Mouse (Mus musculus): ENCODE data around the gene Ogn. TPM values are rescaled to one million over a fixed set of nuclear protein-coding genes. Genes with fewer than 3 reads are reported as not detected.
"Not testable (repeated sequence)": the region's sequence is repeated elsewhere in the genome, so short reads cannot be mapped to it uniquely, and the experiment has no call there.

Ogn gene
- polyA plus RNA-seq, 2 experiments, result 135 to 276 TPM

GRCm38 (mm10) chr13:49581541-49582530 lies 26.0 kb upstream of the Ogn start, which contains the start of gene Omd:
TSS of gene Omd (plus strand) at chr13:49582462.
- H3K4me2 ChIP-seq (replicated peaks; ENCODE audit: low read depth, low read length, severe bottlenecking), result 0 out of 2 replicates have a peak within 1 kb of the TSS, but pooled peaks have one; percentile 0
- H3K36me3 ChIP-seq (ENCODE audit: control insufficient read depth, insufficient read depth, low read length), result no peaks in the 10 kb centered on the region

GRCm38 (mm10) chr13:49583859-49584258 lies 24.0 kb upstream of the Ogn start:
- DNase-seq (ENCODE audit: low spot score), result no peak
- no peak for ATAC-seq (ENCODE audit: low FRiP score, low read depth)
- Histone ChIP-seq H3K9ac (ENCODE audit: low read depth, low read length, severe bottlenecking) (no peak overlapping the region), H3K4me2 (replicated peaks; ENCODE audit: low read depth, low read length, severe bottlenecking) (no peak overlapping the region), H3K36me3 (ENCODE audit: control insufficient read depth, insufficient read depth, low read length) (no peaks in the 10 kb centered on the region), H3K27ac (replicated peaks; ENCODE audit: low read depth, low read length) (peak overlapping the region; percentile 59), H3K9me3 (ENCODE audit: control insufficient read depth, low read length) (no peaks in the 10 kb centered on the region), H3K4me1 (ENCODE audit: control insufficient read depth, insufficient read depth, low read length) (peaks cover 12% of the 10 kb centered on the region), H3K4me3 (replicated peaks; ENCODE audit: low read length) (no peak overlapping the region), H3K27me3 (ENCODE audit: control insufficient read depth, insufficient read depth, low read length) (no peaks in the 10 kb centered on the region)
- TF ChIP-seq POLR2A (IDR thresholded peaks at IDR 0.05; ENCODE audit: borderline replicate concordance, extremely low read depth, insufficient read depth, insufficient read length), result no peak

More at GRCm38 (mm10) chr13:49581541-49582530, 26.0 kb upstream of the Ogn start, which contains the start of gene Omd:
- 19% methylated on average over 8 of the region's 8 CpGs for WGBS
- Histone ChIP-seq H3K27ac (replicated peaks; ENCODE audit: low read depth, low read length) (peak within 1 kb of the TSS; percentile 89), H3K4me1 (ENCODE audit: control insufficient read depth, insufficient read depth, low read length) (peaks cover 12% of the 10 kb centered on the region), H3K4me3 (replicated peaks; ENCODE audit: low read length) (no peak within 1 kb of the TSS), H3K9me3 (ENCODE audit: control insufficient read depth, low read length) (no peaks in the 10 kb centered on the region), H3K27me3 (ENCODE audit: control insufficient read depth, insufficient read depth, low read length) (no peaks in the 10 kb centered on the region), H3K9ac (ENCODE audit: low read depth, low read length, severe bottlenecking) (no peak within 1 kb of the TSS)
- DNase-seq (ENCODE audit: low spot score), result peak; percentile 94
- peak; percentile 87 for ATAC-seq (ENCODE audit: low FRiP score, low read depth)
- no peak for TF ChIP-seq POLR2A (IDR thresholded peaks at IDR 0.05; ENCODE audit: borderline replicate concordance, extremely low read depth, insufficient read depth, insufficient read length)

GRCm38 (mm10) chr13:49584307-49585005 lies 23.4 kb upstream of the Ogn start:
- H3K4me2 ChIP-seq (replicated peaks; ENCODE audit: low read depth, low read length, severe bottlenecking), result no peak overlapping the region
- peak; percentile 89 for DNase-seq (ENCODE audit: low spot score)
- no peaks in the 10 kb centered on the region for H3K9me3 ChIP-seq (ENCODE audit: control insufficient read depth, low read length)
- TF ChIP-seq POLR2A (IDR thresholded peaks at IDR 0.05; ENCODE audit: borderline replicate concordance, extremely low read depth, insufficient read depth, insufficient read length), result no peak
- peaks cover 12% of the 10 kb centered on the region for H3K4me1 ChIP-seq (ENCODE audit: control insufficient read depth, insufficient read depth, low read length)
- H3K36me3 ChIP-seq (ENCODE audit: control insufficient read depth, insufficient read depth, low read length), result no peaks in the 10 kb centered on the region
- H3K27ac ChIP-seq (replicated peaks; ENCODE audit: low read depth, low read length), result peak overlapping the region; percentile 63
- no peak overlapping the region for H3K9ac ChIP-seq (ENCODE audit: low read depth, low read length, severe bottlenecking)
- no peak overlapping the region for H3K4me3 ChIP-seq (replicated peaks; ENCODE audit: low read length)
- H3K27me3 ChIP-seq (ENCODE audit: control insufficient read depth, insufficient read depth, low read length), result no peaks in the 10 kb centered on the region
- peak; percentile 51; the same call in 1 of the 2 replicates for ATAC-seq (ENCODE audit: low FRiP score, low read depth)
- 49% methylated on average over 8 of the region's 8 CpGs for WGBS

GRCm38 (mm10) chr13:49586062-49586461 lies 21.8 kb upstream of the Ogn start:
- no peak for TF ChIP-seq POLR2A (IDR thresholded peaks at IDR 0.05; ENCODE audit: borderline replicate concordance, extremely low read depth, insufficient read depth, insufficient read length)
- no peak for DNase-seq (ENCODE audit: low spot score)
- 93% methylated on average over 6 of the region's 6 CpGs for WGBS
- no peaks in the 10 kb centered on the region for H3K36me3 ChIP-seq (ENCODE audit: control insufficient read depth, insufficient read depth, low read length)
- H3K4me3 ChIP-seq (replicated peaks; ENCODE audit: low read length), result no peak overlapping the region
- 0 out of 2 replicates have a peak overlapping the region, but pooled peaks have one; percentile 46 for H3K27ac ChIP-seq (replicated peaks; ENCODE audit: low read depth, low read length)
- no peak overlapping the region for H3K4me2 ChIP-seq (replicated peaks; ENCODE audit: low read depth, low read length, severe bottlenecking)
- no peaks in the 10 kb centered on the region for H3K27me3 ChIP-seq (ENCODE audit: control insufficient read depth, insufficient read depth, low read length)
- no peak overlapping the region for H3K9ac ChIP-seq (ENCODE audit: low read depth, low read length, severe bottlenecking)
- no peak for ATAC-seq (ENCODE audit: low FRiP score, low read depth)
- H3K9me3 ChIP-seq (ENCODE audit: control insufficient read depth, low read length), result no peaks in the 10 kb centered on the region
- peaks cover 12% of the 10 kb centered on the region for H3K4me1 ChIP-seq (ENCODE audit: control insufficient read depth, insufficient read depth, low read length)

- WGBS, result 89% methylated on average over 2 of the region's 2 CpGs
- not testable (repeated sequence) for H3K4me1 ChIP-seq (ENCODE audit: control insufficient read depth, insufficient read depth, low read length); H3K4me2 ChIP-seq (replicated peaks; ENCODE audit: low read depth, low read length, severe bottlenecking); H3K27ac ChIP-seq (replicated peaks; ENCODE audit: low read depth, low read length); H3K36me3 ChIP-seq (ENCODE audit: control insufficient read depth, insufficient read depth, low read length); H3K4me3 ChIP-seq (replicated peaks; ENCODE audit: low read length); H3K9ac ChIP-seq (ENCODE audit: low read depth, low read length, severe bottlenecking); H3K9me3 ChIP-seq (ENCODE audit: control insufficient read depth, low read length); H3K27me3 ChIP-seq (ENCODE audit: control insufficient read depth, insufficient read depth, low read length); DNase-seq (ENCODE audit: low spot score); ATAC-seq (ENCODE audit: low FRiP score, low read depth)
These were observed 5.3 kb upstream of the Ogn start for GRCm38 (mm10) chr13:49602541-49602940.
